Mouse (Mus musculus) limb, embryonic 14.5 days (tissue): ENCODE data around the gene Ddx52. TPM values are rescaled to one million over a fixed set of nuclear protein-coding genes. Genes with fewer than 3 reads are reported as not detected.

Experiments used
- ATAC-seq: fragments of 200-750 bp; cut with Nextera tagmentation; 2 replicates; pipeline ENCODE4 v1.8.0; 2017; ENCODE audit warnings: low read depth, moderate number of reproducible peaks, moderate TSS enrichment; ENCODE audit not compliant: low FRiP score
- DNase-seq: peaks from one replicate; pipeline ENCODE4 v3.0.0-alpha.2; 2015; ENCODE audit warnings: low spot score
- H3K27ac ChIP-seq: fragments of 300-500 bp; sonication (generic); replicated peaks from 2 replicates; pipeline ENCODE4 v1.5.1; 2014; ENCODE audit warnings: low read depth, mild to moderate bottlenecking, low read length, moderate library complexity, mixed read lengths
- H3K27me3 ChIP-seq: fragments of 300-500 bp; sonication (generic); 2 replicates; pipeline ENCODE4 v1.6.1; 2014; ENCODE audit warnings: low read length, mixed read lengths; ENCODE audit not compliant: control insufficient read depth, insufficient read depth
- H3K36me3 ChIP-seq: fragments of 300-500 bp; sonication (generic); 2 replicates; pipeline ENCODE4 v1.6.1; 2014; ENCODE audit warnings: mild to moderate bottlenecking, low read length, moderate library complexity, mixed read lengths; ENCODE audit not compliant: control insufficient read depth, insufficient read depth
- H3K4me1 ChIP-seq: fragments of 300-500 bp; sonication (generic); 2 replicates; pipeline ENCODE4 v1.6.1; 2014; ENCODE audit warnings: antibody characterized with exemption, low read length, mixed read lengths; ENCODE audit not compliant: control insufficient read depth, insufficient read depth
- H3K4me2 ChIP-seq: fragments of 300-500 bp; sonication (generic); replicated peaks from 2 replicates; pipeline ENCODE4 v1.6.1; 2014; ENCODE audit warnings: low read depth, mild to moderate bottlenecking, low read length, moderate library complexity; ENCODE audit not compliant: severe bottlenecking
- H3K4me3 ChIP-seq: fragments of 300-500 bp; sonication (generic); replicated peaks from 2 replicates; pipeline ENCODE4 v1.5.1; 2014; ENCODE audit warnings: low read length
- H3K9ac ChIP-seq: fragments of 300-500 bp; sonication (generic); 2 replicates; pipeline ENCODE4 v1.6.1; 2014; ENCODE audit warnings: mild to moderate bottlenecking, low read depth, low read length, moderate library complexity; ENCODE audit not compliant: severe bottlenecking
- H3K9me3 ChIP-seq: fragments of 300-500 bp; sonication (generic); 2 replicates; pipeline ENCODE4 v1.6.1; 2016; ENCODE audit warnings: low read length; ENCODE audit not compliant: control insufficient read depth
- POLR2A ChIP-seq: fragments of 200-500 bp; IDR thresholded peaks from 2 replicates; pipeline ENCODE4 v1.8.0; 2012; ENCODE audit warnings: inconsistent platforms, mild to moderate bottlenecking, moderate library complexity, borderline replicate concordance; ENCODE audit not compliant: insufficient read depth, insufficient read length; ENCODE audit errors: extremely low read depth
- WGBS: fragments of 180-500 bp; shearing (Covaris S2); extraction: QIAGEN DNeasy Blood & Tissue Kit; methylation state at CpG from one replicate; pipeline ENCODE4 v1.1.7; 2014; 5-methylcytosine and 5-hydroxymethylcytosine counted together
- polyA plus RNA-seq, 2 experiments: library from polyadenylated mRNA; depleted of rRNA in 1 of 2; stranded (reverse) in 1 of 2; unstranded in 1 of 2; fragments of >200 nt; fragmentation: Nextera tagmentation in 1 of 2; extraction: Ambion mirVana in 1 of 2; gene quantifications; 2 replicates each; pipeline versions ENCODE4 v1.2.1 to v1.2.3; 2012 to 2014

Ddx52 gene
- polyA plus RNA-seq, 2 experiments: 22.8 to 34.2 TPM

DNA sequence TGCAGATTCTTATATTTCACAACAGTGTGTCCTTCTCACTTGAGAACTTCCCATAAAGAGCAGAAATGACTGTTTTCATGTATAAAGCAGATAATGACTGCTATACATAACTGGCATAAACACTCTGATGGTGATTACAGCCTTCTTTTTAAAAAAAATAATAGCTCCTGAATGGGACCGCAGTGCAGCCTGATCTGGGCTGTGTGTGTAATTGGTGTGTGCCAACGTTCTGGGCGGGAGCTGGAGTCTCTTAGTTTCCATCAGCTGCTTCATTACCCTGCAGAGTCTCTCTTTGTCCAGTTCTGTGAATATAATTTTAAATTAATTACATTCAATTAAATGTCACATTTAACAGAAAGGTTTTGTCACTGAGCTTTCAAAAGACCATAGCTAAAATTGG, 57.1 kb downstream of the Ddx52 start:
- DNase-seq: no peak
- ATAC-seq: no peak
- H3K4me2 ChIP-seq: no peak overlapping the region
- 85% methylated on average over 3 of the region's 3 CpGs for WGBS
- no peaks in the 10 kb centered on the region for H3K9me3 ChIP-seq
- peaks cover 38% of the 10 kb centered on the region for H3K36me3 ChIP-seq
- H3K9ac ChIP-seq: no peak overlapping the region
- no peaks in the 10 kb centered on the region for H3K4me1 ChIP-seq
- no peak overlapping the region for H3K4me3 ChIP-seq
- no peak overlapping the region for H3K27ac ChIP-seq
- TF ChIP-seq POLR2A: no peak
- H3K27me3 ChIP-seq: no peaks in the 10 kb centered on the region

DNA sequence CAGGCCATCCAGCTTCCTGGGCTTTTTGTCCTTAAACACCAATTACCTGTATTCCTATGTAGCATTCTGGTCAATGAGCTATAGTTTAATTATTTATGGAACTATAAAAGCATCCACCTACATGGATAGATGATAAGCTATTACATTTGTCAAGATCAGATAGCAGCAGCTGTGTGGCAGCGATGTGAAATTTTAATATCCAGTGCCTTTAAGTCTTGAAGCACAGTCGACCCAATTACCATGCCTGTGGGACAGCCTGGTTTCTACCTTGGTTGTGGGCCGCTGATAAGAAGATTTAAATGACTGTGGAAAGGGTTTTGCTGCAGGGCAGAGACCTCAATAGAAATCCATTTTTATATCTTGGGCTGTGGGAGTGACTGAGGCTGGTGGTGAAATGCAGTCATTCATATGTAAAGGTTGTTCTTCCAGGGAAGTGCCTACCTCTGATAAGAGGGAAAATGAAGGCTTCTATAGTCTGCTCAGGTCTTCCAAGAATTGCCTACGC, 57.6 kb downstream of the Ddx52 start:
- TF ChIP-seq POLR2A: no peak
- Histone ChIP-seq H3K9ac (no peak overlapping the region), H3K4me2 (no peak overlapping the region), H3K4me3 (no peak overlapping the region), H3K36me3 (peaks cover 37% of the 10 kb centered on the region), H3K4me1 (no peaks in the 10 kb centered on the region), H3K9me3 (no peaks in the 10 kb centered on the region), H3K27ac (no peak overlapping the region), H3K27me3 (no peaks in the 10 kb centered on the region)
- 88% methylated on average over 4 of the region's 4 CpGs for WGBS
- ATAC-seq: no peak
- no peak for DNase-seq

DNA sequence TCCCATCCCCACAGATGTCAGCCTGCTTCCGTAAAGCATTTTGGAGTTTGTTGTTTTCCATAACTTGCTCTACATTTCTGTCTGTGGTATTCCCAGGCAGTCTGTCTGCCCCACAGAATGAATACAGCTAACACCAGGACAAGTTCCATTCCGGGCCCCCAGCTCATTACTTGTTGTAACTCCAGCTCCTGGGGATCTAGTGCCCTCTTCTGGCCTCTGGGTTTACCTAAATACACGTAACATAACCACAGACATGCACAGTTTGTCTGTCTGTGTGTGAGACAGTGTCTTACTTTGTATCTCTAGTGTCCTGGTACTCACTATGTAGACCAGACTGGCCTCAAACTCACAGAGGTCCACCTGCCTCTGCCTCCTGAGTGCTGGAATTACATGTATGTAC, 59.4 kb downstream of the Ddx52 start:
- H3K9ac ChIP-seq: no peak overlapping the region
- peaks cover 29% of the 10 kb centered on the region for H3K36me3 ChIP-seq
- H3K4me3 ChIP-seq: no peak overlapping the region
- no peak for TF ChIP-seq POLR2A
- ATAC-seq: no peak
- no peak overlapping the region for H3K4me2 ChIP-seq
- H3K27ac ChIP-seq: no peak overlapping the region
- no peaks in the 10 kb centered on the region for H3K4me1 ChIP-seq
- no peak for DNase-seq
- H3K27me3 ChIP-seq: no peaks in the 10 kb centered on the region
- WGBS: 81% methylated on average over 3 of the region's 3 CpGs
- H3K9me3 ChIP-seq: no peaks in the 10 kb centered on the region

DNA sequence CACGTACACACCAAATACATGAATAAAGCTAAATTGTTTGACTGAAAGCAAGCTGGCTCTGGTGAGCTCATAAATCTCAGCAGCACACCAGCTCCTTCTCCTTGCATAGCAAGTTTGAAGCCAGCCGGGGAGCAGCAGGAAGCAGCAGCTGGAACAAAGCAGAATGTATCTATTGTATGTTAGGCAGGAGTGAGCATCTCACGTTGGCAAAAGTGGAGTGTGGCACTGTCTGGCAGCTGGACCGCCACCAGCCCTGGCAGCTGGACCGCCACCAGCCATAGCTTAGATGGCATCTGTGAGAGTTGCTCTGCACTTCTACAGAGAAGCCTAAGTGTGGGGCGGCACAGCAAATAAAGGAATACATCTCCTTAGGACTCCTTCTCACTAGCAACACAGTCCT, 62.1 kb downstream of the Ddx52 start:
- ATAC-seq: no peak
- Histone ChIP-seq H3K9me3 (no peaks in the 10 kb centered on the region), H3K4me3 (no peak overlapping the region), H3K27ac (no peak overlapping the region), H3K36me3 (peaks cover 30% of the 10 kb centered on the region), H3K27me3 (no peaks in the 10 kb centered on the region), H3K4me2 (no peak overlapping the region), H3K4me1 (no peaks in the 10 kb centered on the region), H3K9ac (no peak overlapping the region)
- TF ChIP-seq POLR2A: no peak
- whole genome bisulfite sequencing: 86% methylated on average over 6 of the region's 6 CpGs
- no peak for DNase-seq

DNA sequence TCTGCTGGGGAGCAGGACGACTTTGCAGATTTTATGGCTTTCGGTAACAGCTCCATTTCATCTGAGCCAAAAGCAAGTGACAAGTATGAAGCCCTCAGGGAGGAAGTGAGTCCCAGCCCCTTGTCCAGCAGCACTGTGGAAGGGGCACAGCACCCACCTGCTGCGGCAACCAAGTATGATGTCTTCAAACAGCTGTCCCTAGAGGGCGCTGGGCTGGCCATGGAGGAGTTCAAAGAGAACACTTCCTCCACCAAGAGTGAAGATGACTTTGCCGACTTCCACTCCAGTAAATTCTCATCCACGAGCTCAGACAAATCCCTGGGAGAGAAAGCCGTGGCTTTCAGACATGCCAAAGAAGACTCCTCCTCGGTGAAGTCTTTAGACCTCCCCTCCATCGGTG, 67.1 kb downstream of the Ddx52 start:
- ATAC-seq (no peak), DNase-seq (no peak)
- Histone ChIP-seq H3K9ac (no peak overlapping the region), H3K27me3 (no peaks in the 10 kb centered on the region), H3K4me2 (no peak overlapping the region), H3K4me1 (no peaks in the 10 kb centered on the region), H3K36me3 (peaks cover 32% of the 10 kb centered on the region), H3K27ac (no peak overlapping the region), H3K4me3 (no peak overlapping the region), H3K9me3 (no peaks in the 10 kb centered on the region)
- WGBS: 80% methylated on average over 9 of the region's 9 CpGs
- TF ChIP-seq POLR2A: no peak

DNA sequence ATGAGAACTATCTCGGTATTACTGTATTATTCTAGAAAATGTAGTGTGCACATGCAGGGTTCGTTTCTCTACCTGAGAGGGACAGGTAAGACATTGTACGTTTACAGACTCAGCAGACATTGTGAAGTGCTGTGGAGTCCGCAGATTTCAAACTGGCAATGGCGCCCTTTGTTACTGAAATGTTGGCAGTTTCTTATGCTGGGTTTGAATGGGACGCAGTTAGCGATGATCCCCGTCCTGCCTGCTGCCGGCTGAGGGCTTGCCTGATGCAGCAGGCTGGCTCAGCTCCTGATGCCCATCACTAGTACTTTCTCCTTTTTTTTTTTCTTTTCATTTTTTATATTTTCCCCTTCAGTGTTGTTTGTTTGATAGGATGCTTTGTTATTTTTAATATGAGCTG, 68.5 kb downstream of the Ddx52 start:
- Histone ChIP-seq H3K4me3 (no peak overlapping the region), H3K27me3 (no peaks in the 10 kb centered on the region), H3K9ac (no peak overlapping the region), H3K27ac (no peak overlapping the region), H3K36me3 (peaks cover 26% of the 10 kb centered on the region), H3K4me2 (no peak overlapping the region), H3K4me1 (no peaks in the 10 kb centered on the region), H3K9me3 (no peaks in the 10 kb centered on the region)
- DNase-seq (no peak), ATAC-seq (no peak)
- no peak for TF ChIP-seq POLR2A
- WGBS: 84% methylated on average over 9 of the region's 9 CpGs
